Mouse (Mus musculus): ENCODE measurements around the gene Olfr507. TPM values are rescaled to one million over a fixed set of nuclear protein-coding genes. Genes with fewer than 3 reads are reported as not detected.

Olfr507 gene
- not detected for polyA plus RNA-seq (2014; fragmentation: Illumina TruSeq; extraction: RNeasy Lipid Tissue Mini Kit (QIAGEN cat#74804); ENCODE audit: low read depth, low replicate concordance)

GRCm38 (mm10) chr7:108621514-108621913 lies at the start of gene Olfr507:
TSS of gene Olfr507 (plus strand) at chr7:108621814.

DNA sequence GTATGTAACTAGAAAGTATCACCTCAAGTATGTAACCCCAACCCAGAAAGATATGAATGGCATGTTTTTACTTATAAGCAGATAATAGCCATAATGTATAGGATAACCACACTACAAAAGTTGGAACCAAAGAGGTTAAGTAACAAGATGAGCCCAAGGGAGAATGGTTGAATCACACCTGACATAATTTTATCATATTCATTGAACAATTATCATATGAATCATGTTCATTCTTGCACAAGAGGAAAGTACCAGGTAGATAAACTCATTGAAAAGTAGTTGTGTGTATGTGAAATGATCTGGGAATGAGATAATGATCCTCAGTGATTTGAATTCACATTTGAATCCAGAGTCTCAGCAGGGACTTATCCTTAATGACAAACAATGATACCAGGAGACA lies 11.1 kb upstream of the Olfr507 start, which contains the start of gene Olfr506:
Olfr506 (plus strand) TSS at position 301 of the 400 bp plus-strand sequence.

DNA sequence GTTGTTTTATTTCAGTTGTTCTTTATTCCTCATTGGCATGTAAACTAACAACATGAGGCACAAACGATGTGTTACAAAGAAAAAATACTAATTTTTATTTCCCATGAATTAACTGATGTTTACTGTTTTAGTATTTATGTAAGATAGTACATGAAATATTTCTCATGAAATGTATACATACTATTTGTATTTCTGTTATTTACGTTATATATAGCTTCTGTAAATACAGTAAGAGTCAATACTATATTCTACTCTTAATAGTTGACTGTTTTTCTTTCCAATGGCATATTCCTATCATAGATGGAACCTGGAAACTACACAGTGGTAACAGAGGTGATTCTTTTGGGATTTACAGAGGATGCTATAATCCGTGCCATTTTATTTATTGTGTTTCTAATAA lies 8.1 kb downstream of the Olfr507 start, which contains the start of gene Olfr508:
Olfr508 (plus strand) TSS at position 301 of the 400 bp plus-strand sequence.

DNA sequence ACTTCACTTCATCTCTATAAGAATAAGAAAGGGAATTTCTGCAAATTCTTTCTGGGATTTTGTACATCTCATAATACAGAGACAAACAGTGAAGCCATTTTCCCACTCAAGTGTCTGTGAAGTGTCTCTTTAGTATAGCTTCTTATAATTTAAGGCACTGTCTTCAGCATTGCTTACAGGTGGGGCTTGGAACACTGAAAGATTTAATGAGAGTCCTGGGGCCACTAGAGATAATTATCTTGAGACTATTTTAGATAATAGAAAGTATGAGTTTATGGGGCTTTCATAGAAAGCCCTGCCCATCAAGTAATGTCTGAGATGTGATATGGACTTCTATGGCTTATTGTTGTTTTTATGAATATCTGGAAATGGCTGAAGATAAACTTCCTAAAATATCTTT lies 30.2 kb downstream of the Olfr507 start, which contains the start of gene Olfr509:
Olfr509 (minus strand) TSS at position 101 of the 400 bp plus-strand sequence.

GRCm38 (mm10) chr7:108666118-108666517 lies 44.5 kb downstream of the Olfr507 start, which contains the start of gene Olfr510:
TSS of gene Olfr510 (plus strand) at chr7:108666418.

Other genes with a start within 250 kb of the Olfr507 start
- not detected for gene Olfr495, start 228.6 kb upstream of the Olfr507 start, polyA plus RNA-seq (2014; fragmentation: Illumina TruSeq; extraction: RNeasy Lipid Tissue Mini Kit (QIAGEN cat#74804); ENCODE audit: low read depth, low replicate concordance)
- gene Olfr497, start 201.4 kb upstream of the Olfr507 start, polyA plus RNA-seq (2014; fragmentation: Illumina TruSeq; extraction: RNeasy Lipid Tissue Mini Kit (QIAGEN cat#74804); ENCODE audit: low read depth, low replicate concordance): not detected
- gene Olfr498, start 156.5 kb upstream of the Olfr507 start, polyA plus RNA-seq (2014; fragmentation: Illumina TruSeq; extraction: RNeasy Lipid Tissue Mini Kit (QIAGEN cat#74804); ENCODE audit: low read depth, low replicate concordance): not detected
- gene Olfr502, start 96.7 kb upstream of the Olfr507 start, polyA plus RNA-seq (2014; fragmentation: Illumina TruSeq; extraction: RNeasy Lipid Tissue Mini Kit (QIAGEN cat#74804); ENCODE audit: low read depth, low replicate concordance): not detected
- gene Olfr503, start 77.3 kb upstream of the Olfr507 start, polyA plus RNA-seq (2014; fragmentation: Illumina TruSeq; extraction: RNeasy Lipid Tissue Mini Kit (QIAGEN cat#74804); ENCODE audit: low read depth, low replicate concordance): not detected
- gene Olfr504, start 56.0 kb upstream of the Olfr507 start, polyA plus RNA-seq (2014; fragmentation: Illumina TruSeq; extraction: RNeasy Lipid Tissue Mini Kit (QIAGEN cat#74804); ENCODE audit: low read depth, low replicate concordance): not detected
- gene Olfr506, start 11.0 kb upstream of the Olfr507 start, polyA plus RNA-seq (2014; fragmentation: Illumina TruSeq; extraction: RNeasy Lipid Tissue Mini Kit (QIAGEN cat#74804); ENCODE audit: low read depth, low replicate concordance): not detected
- not detected for gene Olfr508, start 8.2 kb downstream of the Olfr507 start, polyA plus RNA-seq (2014; fragmentation: Illumina TruSeq; extraction: RNeasy Lipid Tissue Mini Kit (QIAGEN cat#74804); ENCODE audit: low read depth, low replicate concordance)
- gene Olfr509, start 30.1 kb downstream of the Olfr507 start, polyA plus RNA-seq (2014; fragmentation: Illumina TruSeq; extraction: RNeasy Lipid Tissue Mini Kit (QIAGEN cat#74804); ENCODE audit: low read depth, low replicate concordance): not detected
- gene Olfr510, start 44.6 kb downstream of the Olfr507 start, polyA plus RNA-seq (2014; fragmentation: Illumina TruSeq; extraction: RNeasy Lipid Tissue Mini Kit (QIAGEN cat#74804); ENCODE audit: low read depth, low replicate concordance): not detected
- not detected for gene Olfr512, start 91.5 kb downstream of the Olfr507 start, polyA plus RNA-seq (2014; fragmentation: Illumina TruSeq; extraction: RNeasy Lipid Tissue Mini Kit (QIAGEN cat#74804); ENCODE audit: low read depth, low replicate concordance)
- not detected for gene Olfr513, start 129.2 kb downstream of the Olfr507 start, polyA plus RNA-seq (2014; fragmentation: Illumina TruSeq; extraction: RNeasy Lipid Tissue Mini Kit (QIAGEN cat#74804); ENCODE audit: low read depth, low replicate concordance)
- not detected for gene Olfr514, start 204.2 kb downstream of the Olfr507 start, polyA plus RNA-seq (2014; fragmentation: Illumina TruSeq; extraction: RNeasy Lipid Tissue Mini Kit (QIAGEN cat#74804); ENCODE audit: low read depth, low replicate concordance)
- gene Olfr516, start 228.7 kb downstream of the Olfr507 start, polyA plus RNA-seq (2014; fragmentation: Illumina TruSeq; extraction: RNeasy Lipid Tissue Mini Kit (QIAGEN cat#74804); ENCODE audit: low read depth, low replicate concordance): not detected

All from heart, adult 10 weeks (tissue).